Mouse (Mus musculus) liver, embryonic 16.5 days (tissue): Measurements from ENCODE around the gene Pml. TPM values are rescaled to one million over a fixed set of nuclear protein-coding genes. Genes with fewer than 3 reads are reported as not detected.
A peak's percentile ranks its signal among the peaks of the same experiment; 100 is the strongest.
"Not testable (repeated sequence)": the region's sequence is repeated elsewhere in the genome, so short reads cannot be mapped to it uniquely, and the experiment has no call there.

Experiments
- ATAC-seq: fragments of 200-750 bp; cut with Nextera tagmentation; 2 replicates; pipeline ENCODE4 v1.8.0; 2017; ENCODE audit warnings: low read depth, mild to moderate bottlenecking, moderate number of reproducible peaks, moderate library complexity
- H3K27ac ChIP-seq: fragments of 300-500 bp; sonication (generic); 2 replicates; pipeline ENCODE4 v1.5.1; 2014; ENCODE audit warnings: mild to moderate bottlenecking, low read length
- H3K27me3 ChIP-seq: fragments of 300-500 bp; sonication (generic); 2 replicates; pipeline ENCODE4 v1.6.1; 2014; ENCODE audit warnings: low read depth, low read length, mixed read lengths; ENCODE audit not compliant: control insufficient read depth, insufficient read depth
- H3K36me3 ChIP-seq: fragments of 300-500 bp; sonication (generic); 2 replicates; pipeline ENCODE4 v1.6.1; 2014; ENCODE audit warnings: mild to moderate bottlenecking; ENCODE audit not compliant: control insufficient read depth, insufficient read depth
- H3K4me1 ChIP-seq: fragments of 300-500 bp; sonication (generic); 2 replicates; pipeline ENCODE4 v1.6.1; 2014; ENCODE audit warnings: low read depth, low read length, mixed read lengths; ENCODE audit not compliant: control insufficient read depth
- H3K4me2 ChIP-seq: fragments of 300-500 bp; sonication (generic); 2 replicates; pipeline ENCODE4 v1.6.1; 2014; ENCODE audit warnings: low read depth, low read length, mixed read lengths
- H3K4me3 ChIP-seq: fragments of 300-500 bp; sonication (generic); 2 replicates; pipeline ENCODE4 v1.5.1; 2014; ENCODE audit warnings: low read depth, mild to moderate bottlenecking, low read length
- H3K9ac ChIP-seq: fragments of 300-500 bp; sonication (generic); 2 replicates; pipeline ENCODE4 v1.6.1; 2014; ENCODE audit warnings: low read depth, low read length
- H3K9me3 ChIP-seq: fragments of 300-500 bp; sonication (generic); replicated peaks from 2 replicates; pipeline ENCODE4 v1.6.1; 2016; ENCODE audit warnings: low read length; ENCODE audit not compliant: control insufficient read depth
- WGBS: fragments of 180-500 bp; shearing (Covaris S2); extraction: QIAGEN DNeasy Blood & Tissue Kit; methylation state at CpG from one replicate; pipeline ENCODE4 v1.1.7; 2014; ENCODE audit not compliant: insufficient replicate concordance; 5-methylcytosine and 5-hydroxymethylcytosine counted together
- polyA plus RNA-seq: library from polyadenylated mRNA; unstranded; fragments of >200 nt; fragmentation: Nextera tagmentation; extraction: Ambion mirVana; gene quantifications from 2 replicates; pipeline ENCODE4 v1.2.1, GENCODE M21; 2015

Gene Pml
- polyA plus RNA-seq, 1 experiment from 2014 or later = 21.2 TPM

DNA sequence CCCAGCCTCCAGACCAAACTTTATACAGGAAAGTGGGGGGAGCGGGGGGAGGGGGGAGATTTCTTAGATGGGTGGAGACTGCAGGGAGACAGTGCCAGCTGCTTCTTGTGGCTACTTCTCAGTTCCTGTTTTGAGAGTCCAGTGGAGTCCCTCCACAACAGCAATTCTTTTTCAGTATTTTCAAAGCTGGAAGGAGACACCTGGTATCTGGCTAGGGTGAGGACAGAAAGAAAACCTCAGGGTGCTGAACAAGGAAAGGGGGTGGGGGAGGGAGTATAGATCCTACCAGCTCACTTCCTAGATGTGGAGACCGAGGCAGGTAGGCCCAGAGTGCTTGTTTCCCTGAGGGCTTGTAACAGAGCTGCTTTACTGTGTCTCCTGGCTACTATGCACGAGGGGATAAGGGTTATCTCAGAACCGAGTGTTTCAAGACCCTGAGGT lies 17.0 kb upstream of the Pml start:
- H3K4me1 ChIP-seq = peaks cover 6% of the 10 kb centered on the region
- ATAC-seq = no peak
- no peaks in the 10 kb centered on the region for H3K36me3 ChIP-seq
- no peaks in the 10 kb centered on the region for H3K27me3 ChIP-seq
- no peak overlapping the region for H3K9ac ChIP-seq
- WGBS = 5% methylated on average over 4 of the region's 4 CpGs
- no peak overlapping the region for H3K4me3 ChIP-seq
- H3K27ac ChIP-seq = peak overlapping the region; percentile 31
- no peaks in the 10 kb centered on the region for H3K9me3 ChIP-seq
- no peak overlapping the region for H3K4me2 ChIP-seq

GRCm38 (mm10) chr9:58265368-58265767 lies 15.8 kb upstream of the Pml start:
- Histone ChIP-seq H3K4me1 (peaks cover 6% of the 10 kb centered on the region), H3K9ac (no peak overlapping the region), H3K27me3 (no peaks in the 10 kb centered on the region), H3K9me3 (no peaks in the 10 kb centered on the region), H3K27ac (no peak overlapping the region), H3K36me3 (no peaks in the 10 kb centered on the region), H3K4me2 (no peak overlapping the region), H3K4me3 (no peak overlapping the region)
- ATAC-seq = no peak
- WGBS = 50% methylated on average over 3 of the region's 3 CpGs

DNA sequence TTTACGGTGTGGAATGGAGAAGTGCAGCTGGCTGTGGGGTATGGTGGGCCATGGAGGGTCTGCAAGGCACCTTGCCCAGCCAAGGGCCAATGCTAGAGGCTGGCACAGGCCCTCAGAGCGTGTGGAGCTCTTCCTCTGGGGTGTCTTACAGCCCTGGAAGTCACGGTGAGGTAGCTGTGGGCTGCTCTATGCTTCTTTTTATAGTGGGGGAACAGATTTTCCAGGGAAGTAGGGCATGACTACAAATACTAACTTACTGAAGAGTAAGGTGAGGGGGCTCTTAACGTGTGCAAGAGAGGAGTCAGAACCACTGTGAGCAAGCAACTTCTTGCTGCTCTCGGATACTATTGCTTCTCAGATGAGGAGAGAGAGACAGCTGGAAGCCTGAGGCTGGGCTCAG lies 12.9 kb upstream of the Pml start:
- H3K4me3 ChIP-seq = no peak overlapping the region
- no peaks in the 10 kb centered on the region for H3K27me3 ChIP-seq
- no peaks in the 10 kb centered on the region for H3K36me3 ChIP-seq
- peaks cover 2% of the 10 kb centered on the region for H3K4me1 ChIP-seq
- H3K9ac ChIP-seq = no peak overlapping the region
- WGBS = 75% methylated on average over 5 of the region's 5 CpGs
- no peak for ATAC-seq
- no peaks in the 10 kb centered on the region for H3K9me3 ChIP-seq
- no peak overlapping the region for H3K27ac ChIP-seq
- H3K4me2 ChIP-seq = no peak overlapping the region

DNA sequence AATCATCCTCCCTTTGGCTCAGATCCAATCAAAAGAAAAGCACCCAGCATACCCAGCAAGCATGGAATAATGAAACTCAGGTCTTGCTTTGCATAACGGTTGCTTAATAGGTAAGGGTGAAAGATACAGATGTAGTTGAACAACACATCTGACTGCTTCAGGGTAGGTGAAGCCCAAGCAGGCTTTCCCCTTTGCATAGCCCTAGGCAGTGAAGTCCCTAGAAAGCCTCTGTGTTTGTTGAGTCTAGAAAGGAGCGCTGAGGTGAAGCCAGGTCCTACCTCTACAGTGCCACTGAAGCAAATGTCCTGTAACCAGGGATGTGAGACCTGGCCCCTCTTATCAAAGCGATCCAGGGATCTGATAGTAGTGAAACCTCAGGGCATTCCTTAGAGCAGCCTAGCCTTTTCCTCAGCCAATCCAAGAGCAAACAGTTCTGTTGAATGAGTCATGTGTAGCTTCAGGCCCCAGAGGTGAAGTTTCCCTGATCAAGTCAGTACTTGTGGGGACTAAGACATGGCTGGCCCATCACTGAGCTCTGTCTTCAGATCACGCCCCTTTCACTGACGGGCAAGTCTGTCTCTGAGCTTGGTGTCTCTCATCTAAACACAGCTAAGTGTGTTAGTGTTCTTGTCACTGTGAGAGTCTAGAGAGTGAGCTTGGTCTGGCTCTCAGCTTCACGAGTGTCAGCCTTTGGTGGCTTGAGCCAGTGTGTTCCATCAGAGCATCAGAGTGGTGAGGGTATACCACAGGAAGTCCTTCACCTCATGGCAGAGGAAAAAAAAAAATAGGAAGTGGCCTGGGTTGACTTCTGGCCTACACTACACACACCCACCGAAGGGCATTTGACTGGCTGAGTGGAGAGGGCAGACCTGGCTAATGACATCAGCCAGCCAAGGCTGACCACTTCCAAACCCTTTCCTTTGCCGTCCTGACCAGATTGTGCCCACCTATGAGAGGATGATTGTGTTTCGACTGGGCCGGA lies 6.4 kb upstream of the Pml start:
- ATAC-seq = no peak
- H3K4me1 ChIP-seq = peaks cover 25% of the 10 kb centered on the region
- no peak overlapping the region for H3K4me2 ChIP-seq
- no peaks in the 10 kb centered on the region for H3K9me3 ChIP-seq
- no peaks in the 10 kb centered on the region for H3K27me3 ChIP-seq
- 58% methylated on average over 10 of the region's 10 CpGs for WGBS
- H3K4me3 ChIP-seq = no peak overlapping the region
- no peak overlapping the region for H3K27ac ChIP-seq
- H3K36me3 ChIP-seq = no peaks in the 10 kb centered on the region
- H3K9ac ChIP-seq = no peak overlapping the region; the same call in 1 of the 2 replicates

DNA sequence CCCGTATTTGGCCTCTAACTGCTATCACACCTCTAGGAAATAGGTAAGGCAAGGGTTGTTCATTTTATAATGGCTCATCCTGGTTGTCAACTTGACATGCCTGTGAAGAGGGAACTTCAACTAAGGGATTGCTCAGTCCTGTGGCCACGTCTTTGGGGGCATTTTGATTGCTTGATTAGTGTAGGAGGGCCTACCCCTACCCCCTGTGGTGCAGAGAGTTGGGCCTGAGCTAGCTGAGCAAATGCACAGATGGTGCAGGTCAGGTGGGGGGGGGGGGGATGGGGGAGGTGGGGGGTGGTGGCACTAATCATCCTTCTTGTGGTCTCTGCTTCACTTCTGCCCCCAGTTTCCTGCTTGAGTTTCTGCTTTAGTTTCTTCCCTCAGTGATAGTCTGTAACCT lies 5.5 kb upstream of the Pml start:
- WGBS = 59% methylated on average over 2 of the region's 2 CpGs
- no peak overlapping the region for H3K9ac ChIP-seq

GRCm38 (mm10) chr9:58253805-58254122 lies 4.2 kb upstream of the Pml start:
- Histone ChIP-seq H3K4me1 (peaks cover 38% of the 10 kb centered on the region), H3K27ac (peak overlapping the region; percentile 84), H3K4me2 (peak overlapping the region; percentile 96), H3K4me3 (peak overlapping the region; percentile 75), H3K9ac (peak overlapping the region; percentile 76)
- H3K27me3 ChIP-seq, ATAC-seq, H3K9me3 ChIP-seq, H3K36me3 ChIP-seq: not testable (repeated sequence)
- 55% methylated on average over 5 of the region's 5 CpGs for WGBS

More for the DNA sequence above, 5.5 kb upstream of the Pml start:
- H3K4me1 ChIP-seq = peaks cover 31% of the 10 kb centered on the region
- ATAC-seq = no peak
- no peak overlapping the region for H3K4me2 ChIP-seq
- H3K36me3 ChIP-seq = no peaks in the 10 kb centered on the region
- no peaks in the 10 kb centered on the region for H3K9me3 ChIP-seq
- H3K4me3 ChIP-seq = no peak overlapping the region
- no peaks in the 10 kb centered on the region for H3K27me3 ChIP-seq
- no peak overlapping the region for H3K27ac ChIP-seq

- peak; percentile 95 for ATAC-seq
- H3K9ac ChIP-seq = peak within 1 kb of the TSS; percentile 76
- H3K27me3 ChIP-seq = no peaks in the 10 kb centered on the region
- peaks cover 42% of the 10 kb centered on the region for H3K4me1 ChIP-seq
- 1% methylated on average over 31 of the region's 31 CpGs for WGBS
- peak within 1 kb of the TSS; percentile 75 for H3K4me3 ChIP-seq
- no peaks in the 10 kb centered on the region for H3K9me3 ChIP-seq
- peak within 1 kb of the TSS; percentile 96 for H3K4me2 ChIP-seq
- peak within 1 kb of the TSS; percentile 84 for H3K27ac ChIP-seq
- H3K36me3 ChIP-seq = no peaks in the 10 kb centered on the region
Measured at GRCm38 (mm10) chr9:58253033-58253804, 3.6 kb upstream of the Pml start, which contains the start of gene Stoml1. Stoml1 (plus strand) TSS chr9:58253164.

- peaks cover 52% of the 10 kb centered on the region for H3K4me1 ChIP-seq
- not testable (repeated sequence) for ATAC-seq, H3K27me3 ChIP-seq, H3K9me3 ChIP-seq, H3K4me2 ChIP-seq, H3K4me3 ChIP-seq, H3K9ac ChIP-seq, H3K36me3 ChIP-seq
- H3K27ac ChIP-seq = peak overlapping the region; percentile 93
- WGBS = 85% methylated on average over 1 of the region's 1 CpGs
Measured at GRCm38 (mm10) chr9:58250730-58251129, 1.1 kb upstream of the Pml start.
